Mouse (Mus musculus): ENCODE results near the gene Clcf1. TPM values are rescaled to one million over a fixed set of nuclear protein-coding genes. Genes with fewer than 3 reads are reported as not detected.

Gene Clcf1
- total RNA-seq (2015; ENCODE audit: low replicate concordance) (0.38 TPM in 1 of 2 replicates, not detected in the other), total RNA-seq (2017; ENCODE audit: low replicate concordance) (not detected in 2 replicates)

DNA sequence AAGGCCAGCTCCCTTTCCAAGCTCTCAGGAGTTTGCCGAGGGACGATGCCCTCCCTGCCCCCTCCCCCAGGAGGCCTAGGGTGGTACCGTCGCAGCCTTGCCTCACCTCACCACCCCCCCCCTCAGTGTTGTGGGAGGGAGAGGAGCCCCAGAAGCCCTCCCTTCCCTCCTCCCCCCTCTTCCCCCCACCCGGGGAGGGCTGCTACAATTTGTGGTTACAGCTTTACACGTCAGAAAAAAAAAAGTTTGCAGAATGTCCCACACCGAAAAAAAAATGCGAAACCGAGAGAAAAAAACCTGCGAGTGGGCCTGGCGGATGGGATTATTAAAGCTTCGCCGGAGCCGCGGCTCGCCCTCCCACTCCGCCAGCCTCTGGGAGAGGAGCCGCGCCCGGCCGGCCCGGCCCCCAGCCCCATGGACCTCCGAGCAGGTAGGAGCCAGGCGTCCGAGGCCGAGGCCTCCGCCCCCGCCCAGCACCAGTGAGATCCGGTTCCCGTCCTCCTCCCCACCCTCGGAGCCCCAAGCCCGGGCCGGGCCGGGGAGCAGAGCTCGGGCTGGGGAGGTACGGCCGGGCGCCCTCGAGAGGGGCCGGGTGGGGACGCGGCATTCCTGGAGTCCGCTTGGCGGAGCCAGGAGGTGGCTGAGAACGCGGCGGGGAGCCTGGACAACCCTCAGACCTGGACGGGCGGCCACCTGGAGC, at the start of gene Clcf1, which contains the start of gene AC109138.7:
Clcf1 (plus strand) TSS at position 168 of the 700 bp plus-strand sequence.
AC109138.7 (plus strand) TSS at position 287 of the 700 bp plus-strand sequence.
- no peak for ATAC-seq (replicated peaks; ENCODE audit: low FRiP score, poor library complexity, severe bottlenecking)

DNA sequence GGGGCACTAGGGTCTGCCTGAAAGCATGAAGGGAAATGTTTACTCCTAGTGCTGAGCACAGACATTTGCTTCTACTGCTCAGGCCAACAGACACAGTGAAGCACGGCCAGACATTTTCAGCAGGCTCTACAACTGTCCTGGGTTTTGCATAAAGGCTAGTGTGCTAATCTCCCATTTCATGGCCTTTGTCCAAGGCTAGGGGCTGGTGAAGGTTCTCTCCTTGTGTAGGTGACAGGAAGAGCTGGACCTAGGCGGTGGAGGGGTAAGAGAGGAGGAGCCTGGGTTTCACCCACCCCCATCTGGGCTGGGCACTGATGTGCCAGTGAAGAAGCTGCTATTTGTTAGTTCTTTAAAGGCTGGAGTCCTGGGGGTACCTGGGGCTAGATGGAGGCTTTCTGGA, 49.3 kb upstream of the Clcf1 start:
- ATAC-seq (replicated peaks; ENCODE audit: low FRiP score, poor library complexity, severe bottlenecking) = no peak

DNA sequence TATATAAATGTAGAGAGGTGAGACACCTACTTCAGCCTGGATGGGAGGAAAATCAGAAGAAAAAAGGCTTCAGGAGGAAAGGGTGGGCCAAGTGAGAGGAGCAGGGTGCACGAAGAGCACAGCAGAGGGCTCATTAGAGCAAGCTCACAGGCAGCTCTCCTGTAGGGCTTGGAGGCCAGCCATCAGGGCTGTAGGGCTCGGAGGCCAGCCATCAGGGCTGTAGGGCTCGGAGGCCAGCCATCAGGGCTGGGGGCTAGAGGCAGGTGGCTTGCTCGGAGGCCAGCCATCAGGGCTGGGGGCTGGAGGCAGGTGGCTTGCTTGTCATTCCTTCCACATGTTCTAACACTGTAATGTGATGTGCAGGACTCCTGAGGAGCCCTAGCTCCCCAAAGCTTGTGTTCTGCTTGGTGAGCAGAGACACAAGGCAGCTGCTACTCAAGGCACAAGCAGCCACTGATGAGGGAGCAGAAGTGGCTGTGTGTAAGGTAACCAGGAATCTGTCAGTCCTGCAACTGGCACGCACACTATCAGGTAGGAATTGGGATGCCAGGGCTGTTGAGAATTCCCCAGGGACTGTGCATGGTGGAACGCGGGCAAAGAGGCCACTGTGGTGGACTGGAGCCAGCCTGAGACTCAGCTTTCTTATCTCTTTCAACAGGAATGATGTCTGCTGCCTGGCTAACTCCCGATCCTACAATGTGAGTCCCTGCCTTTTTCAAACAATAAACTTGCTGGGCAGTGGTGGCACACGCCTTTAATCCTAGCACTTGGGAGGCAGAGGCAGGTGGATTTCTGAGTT, 47.2 kb upstream of the Clcf1 start:
- ATAC-seq (replicated peaks; ENCODE audit: low FRiP score, poor library complexity, severe bottlenecking) = no peak

DNA sequence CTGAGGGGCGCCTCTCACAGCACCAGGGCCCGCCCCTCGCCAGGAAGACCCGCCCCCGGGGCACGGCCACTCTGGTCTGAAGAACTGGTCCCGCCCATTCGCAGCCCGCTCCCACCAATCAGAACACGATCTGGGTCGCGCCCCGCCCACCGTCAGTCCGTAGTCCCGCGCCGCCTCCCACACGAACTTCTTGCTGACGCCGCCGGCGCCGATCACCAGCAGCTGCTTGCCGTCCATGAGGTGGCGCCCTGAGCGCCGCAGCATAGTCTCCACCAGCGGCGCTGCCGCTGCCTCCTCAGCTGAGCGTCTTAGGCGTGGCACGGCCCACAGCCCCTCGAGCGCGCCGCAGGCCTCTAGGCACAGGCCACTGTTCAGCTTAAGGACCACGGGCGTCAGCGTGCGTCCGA, 44.7 kb upstream of the Clcf1 start:
- ATAC-seq (replicated peaks; ENCODE audit: low FRiP score, poor library complexity, severe bottlenecking) = peak; percentile 94

DNA sequence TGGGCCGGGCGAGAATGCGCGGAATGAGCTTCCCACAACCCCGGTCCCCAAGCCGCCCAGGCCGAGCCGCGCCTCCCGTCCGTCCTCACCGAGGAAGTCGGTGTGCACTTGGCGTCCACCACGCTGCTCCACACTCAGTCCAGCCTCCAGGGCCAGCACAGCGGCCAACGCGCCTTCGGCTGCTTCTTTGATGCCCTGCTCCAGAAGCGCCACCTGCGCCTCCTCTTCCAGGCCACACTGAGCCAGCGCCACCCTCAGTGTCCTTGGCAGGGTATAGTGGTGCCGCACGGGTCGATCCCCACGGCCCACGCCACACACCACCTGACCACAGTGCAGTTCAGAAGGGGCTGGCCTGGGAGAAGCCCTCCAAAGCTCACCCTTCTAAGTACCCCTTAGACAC, 44.2 kb upstream of the Clcf1 start:
- ATAC-seq (replicated peaks; ENCODE audit: low FRiP score, poor library complexity, severe bottlenecking) = no peak; the same call in 1 of the 2 replicates

DNA sequence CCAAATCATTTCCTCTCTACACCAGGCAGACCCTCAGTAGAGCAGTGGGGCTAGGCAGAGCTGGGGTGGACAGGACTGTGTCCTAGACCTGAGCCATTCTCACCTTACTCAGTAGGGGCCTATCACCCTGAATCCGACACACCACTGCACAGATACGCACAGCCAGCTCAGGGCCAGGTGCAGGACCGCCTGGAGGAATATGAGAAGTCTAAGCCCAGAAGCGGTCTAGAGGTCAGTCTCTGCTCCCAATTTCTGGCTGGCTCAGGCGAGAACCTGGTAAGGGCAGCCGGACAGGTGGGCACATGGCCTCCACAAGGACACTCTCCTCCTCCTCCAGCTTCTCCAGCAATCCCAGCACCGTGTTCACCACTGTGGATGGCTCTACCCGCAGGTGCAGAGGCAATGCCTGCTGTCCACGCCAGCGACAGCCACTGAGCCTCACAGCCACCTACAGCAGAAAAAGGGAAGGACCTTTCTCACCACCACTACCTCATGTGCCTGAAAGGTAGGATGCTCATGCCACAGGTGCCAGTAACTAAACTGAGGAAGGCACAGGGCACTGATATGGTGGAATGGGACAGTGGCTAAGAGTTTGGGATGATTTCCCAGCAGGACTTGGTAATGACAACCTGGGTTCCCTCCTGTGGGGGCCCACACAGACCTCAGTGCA, 43.2 kb upstream of the Clcf1 start:
- no peak for ATAC-seq (replicated peaks; ENCODE audit: low FRiP score, poor library complexity, severe bottlenecking)

DNA sequence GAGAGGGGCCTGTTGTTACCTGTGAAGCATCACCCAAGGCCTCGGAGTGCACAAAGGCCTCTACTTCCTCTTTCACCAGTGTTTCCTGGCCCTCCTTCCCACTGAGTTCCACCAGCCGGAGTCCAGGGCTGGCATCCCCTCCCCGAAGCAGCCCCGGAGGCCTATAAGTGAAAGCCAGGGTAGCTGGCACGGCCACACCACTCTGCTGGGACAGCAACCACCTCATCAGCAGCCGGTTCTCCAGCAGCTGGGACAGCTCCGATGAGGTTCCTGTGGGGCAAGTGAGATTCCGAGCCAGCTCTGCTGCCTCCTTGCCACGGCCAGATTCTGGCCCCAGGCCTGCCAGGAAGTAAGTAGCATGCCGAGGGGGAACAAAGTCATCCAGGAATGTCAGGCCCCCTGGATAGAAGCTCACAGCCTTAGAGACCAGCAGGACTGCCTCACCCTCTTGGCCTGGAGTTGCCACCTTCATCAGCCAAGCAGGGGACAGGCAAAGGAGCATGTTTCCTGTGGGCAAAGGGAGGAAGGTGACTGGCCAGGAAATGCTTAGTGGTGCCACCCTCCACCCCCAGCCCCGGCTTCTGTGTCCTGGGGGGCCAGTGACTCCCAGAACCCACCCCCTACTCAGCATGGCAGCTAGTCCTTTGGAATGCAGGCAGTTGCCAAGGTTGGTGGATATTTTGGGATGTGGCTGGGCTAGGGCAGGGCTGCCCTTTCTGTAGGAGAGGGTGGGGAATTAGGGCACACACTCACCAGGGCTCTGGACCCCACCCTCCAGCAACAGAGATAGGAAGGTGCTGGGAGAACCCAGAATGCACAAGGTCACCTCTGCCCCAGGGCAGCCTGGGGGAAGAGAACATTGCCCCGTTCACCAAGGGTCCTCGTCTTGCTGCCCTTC, 42.4 kb upstream of the Clcf1 start:
- no peak for ATAC-seq (replicated peaks; ENCODE audit: low FRiP score, poor library complexity, severe bottlenecking)

DNA sequence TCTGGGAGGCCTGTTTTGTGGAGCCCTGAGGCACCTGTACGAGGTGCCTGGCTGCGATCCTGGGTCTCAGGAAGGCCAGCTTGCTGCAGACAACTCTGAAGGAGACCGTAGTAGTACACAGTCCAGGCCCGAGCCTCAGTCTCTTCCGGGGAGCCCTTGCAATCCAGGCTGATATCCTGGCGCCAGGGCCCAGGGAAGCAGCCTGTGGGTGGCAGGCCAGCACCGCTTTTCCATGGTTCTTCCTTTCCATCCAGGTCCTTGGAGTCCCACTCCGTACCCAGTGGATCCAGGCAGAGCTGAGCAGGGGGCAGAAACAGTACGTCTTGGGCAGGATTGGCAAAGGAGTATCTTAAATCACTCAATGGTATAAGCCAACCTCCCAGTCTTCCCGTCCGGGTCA, 41.1 kb upstream of the Clcf1 start:
- ATAC-seq (replicated peaks; ENCODE audit: low FRiP score, poor library complexity, severe bottlenecking) = no peak

DNA sequence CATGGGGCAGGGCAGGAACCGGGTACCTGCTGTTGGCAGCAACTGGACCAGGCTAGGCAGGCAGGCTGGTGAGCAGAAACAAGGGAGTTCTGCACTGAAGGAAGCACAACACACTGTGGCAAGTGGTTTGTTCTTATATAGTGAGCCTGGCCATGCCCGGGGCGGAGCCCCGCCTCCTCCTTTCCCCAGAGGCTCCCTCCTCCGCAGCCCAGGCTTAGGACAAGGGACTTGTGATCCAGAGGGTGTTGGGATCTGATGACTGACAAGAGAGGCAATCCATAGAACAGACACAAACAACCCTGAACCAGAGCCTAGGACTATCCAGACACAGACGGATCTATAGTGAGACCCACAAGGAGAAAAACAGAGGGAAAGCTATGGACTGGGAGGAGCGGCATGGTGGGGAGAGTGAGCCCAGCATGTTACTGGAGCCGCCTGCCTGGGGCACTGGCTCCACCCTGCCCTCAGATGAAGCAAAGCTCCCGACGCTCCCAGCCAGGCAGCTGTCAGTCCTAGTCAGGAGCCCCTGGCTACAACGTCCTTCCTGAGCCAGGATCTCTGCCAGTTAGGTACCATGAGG, 38.6 kb upstream of the Clcf1 start, which contains the start of gene Carns1:
Carns1 (minus strand) TSS at position 112 of the 580 bp plus-strand sequence.
- ATAC-seq (replicated peaks; ENCODE audit: low FRiP score, poor library complexity, severe bottlenecking) = no peak

DNA sequence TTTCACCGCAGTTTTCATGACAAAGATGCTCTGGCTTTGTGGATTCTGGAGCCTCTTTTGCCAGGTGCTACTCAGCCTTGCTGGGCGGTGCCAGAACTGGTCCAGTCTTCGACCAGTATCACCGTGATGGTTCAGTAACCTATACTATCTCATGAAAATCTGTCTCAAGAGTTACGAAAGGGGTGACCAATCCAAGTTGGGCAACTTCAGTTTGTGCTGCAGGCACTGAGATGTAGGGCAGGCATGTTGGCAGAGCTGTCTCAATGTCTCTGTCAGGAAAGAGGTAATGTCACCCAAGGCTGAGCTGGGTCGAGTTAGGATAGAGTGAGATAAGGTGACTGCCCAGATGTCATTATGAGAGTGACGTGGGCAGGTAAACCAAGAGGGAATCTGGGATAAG, 33.6 kb upstream of the Clcf1 start:
- no peak for ATAC-seq (replicated peaks; ENCODE audit: low FRiP score, poor library complexity, severe bottlenecking)

DNA sequence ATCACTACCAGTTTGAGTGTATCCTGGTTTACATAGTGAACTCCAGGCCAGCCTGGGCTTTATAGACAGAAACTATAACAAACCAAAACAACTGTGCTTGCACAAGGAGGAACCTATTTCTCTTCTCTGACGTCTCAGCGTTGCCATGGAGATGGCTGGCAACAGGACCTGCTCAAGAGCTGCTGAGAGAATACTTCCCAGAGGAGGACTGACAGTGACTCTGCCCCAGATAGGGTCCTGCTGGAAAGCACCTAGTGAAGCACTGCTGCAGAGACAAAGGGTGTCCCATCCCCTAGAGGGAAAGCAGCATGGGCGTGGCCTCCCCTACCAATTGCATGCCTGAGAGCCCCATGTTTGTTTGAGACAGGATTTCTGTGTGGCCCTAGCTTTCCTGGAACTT, 32.1 kb upstream of the Clcf1 start:
- ATAC-seq (replicated peaks; ENCODE audit: low FRiP score, poor library complexity, severe bottlenecking) = no peak

DNA sequence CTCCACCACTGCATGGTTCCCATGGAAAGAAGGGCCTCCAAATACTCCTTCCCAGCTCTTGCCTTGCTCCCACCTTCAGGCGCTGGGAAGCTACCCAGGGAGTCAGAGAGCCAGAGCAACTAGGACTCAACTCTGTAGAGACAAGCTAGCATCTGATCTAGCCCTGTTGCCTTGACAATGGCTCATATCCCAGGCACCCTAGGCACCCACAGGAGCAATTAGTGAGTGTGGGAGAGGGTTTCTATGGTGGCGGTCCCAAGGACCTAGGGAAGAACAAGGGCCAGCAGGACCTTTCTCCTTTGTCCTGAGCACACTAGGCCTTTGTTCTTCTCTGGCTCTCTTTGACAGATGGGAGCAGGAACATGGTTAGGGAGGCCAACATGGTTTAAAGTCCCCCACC, 30.3 kb upstream of the Clcf1 start:
- ATAC-seq (replicated peaks; ENCODE audit: low FRiP score, poor library complexity, severe bottlenecking) = no peak

DNA sequence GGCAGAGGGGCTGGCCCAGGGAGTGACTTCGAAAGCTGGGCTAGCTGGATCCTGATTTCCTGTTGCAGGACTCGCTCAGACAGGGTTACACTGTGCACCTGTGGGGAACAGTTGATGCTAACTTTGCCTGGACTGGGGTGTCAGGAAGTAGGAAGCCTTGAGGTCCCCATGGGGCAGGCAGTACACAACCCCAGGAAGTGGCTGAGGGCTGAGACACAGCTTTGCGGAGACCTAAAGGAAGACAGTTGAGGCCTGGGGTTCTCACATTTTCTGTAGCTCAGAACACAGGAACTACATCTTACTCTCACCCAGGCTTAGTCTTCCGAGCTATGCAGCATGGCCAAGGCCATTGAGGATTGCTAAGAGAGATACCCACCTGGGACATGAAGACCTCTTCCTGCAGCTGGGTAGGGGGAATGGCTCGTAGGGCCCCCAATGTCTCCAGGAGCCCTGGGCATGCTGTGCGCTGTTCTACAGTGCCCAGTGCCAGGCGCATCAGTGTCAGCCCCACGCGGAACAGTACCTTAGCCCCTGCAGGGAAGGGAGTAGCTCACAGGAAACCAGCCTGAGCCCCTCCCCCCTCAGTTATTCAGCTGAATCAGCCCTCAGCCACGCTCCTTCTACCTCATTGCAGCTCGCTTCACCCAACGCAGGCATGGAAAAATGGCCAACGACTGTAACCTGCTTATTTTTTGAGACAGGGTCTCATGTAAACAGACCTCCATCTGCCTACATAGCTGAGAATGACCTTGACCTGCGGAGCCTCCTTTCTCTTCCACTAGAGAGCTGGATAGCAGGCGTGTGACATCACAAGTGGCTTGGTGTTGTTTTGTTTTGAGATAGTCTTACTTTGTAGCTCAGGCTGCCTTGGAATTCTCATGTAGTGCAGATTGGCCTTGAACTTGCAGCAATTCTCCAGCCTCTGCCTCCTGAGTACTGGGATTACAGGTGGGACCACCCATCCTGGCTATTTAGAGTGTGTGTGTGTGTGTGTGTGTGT, 28.8 kb upstream of the Clcf1 start:
- no peak for ATAC-seq (replicated peaks; ENCODE audit: low FRiP score, poor library complexity, severe bottlenecking)

DNA sequence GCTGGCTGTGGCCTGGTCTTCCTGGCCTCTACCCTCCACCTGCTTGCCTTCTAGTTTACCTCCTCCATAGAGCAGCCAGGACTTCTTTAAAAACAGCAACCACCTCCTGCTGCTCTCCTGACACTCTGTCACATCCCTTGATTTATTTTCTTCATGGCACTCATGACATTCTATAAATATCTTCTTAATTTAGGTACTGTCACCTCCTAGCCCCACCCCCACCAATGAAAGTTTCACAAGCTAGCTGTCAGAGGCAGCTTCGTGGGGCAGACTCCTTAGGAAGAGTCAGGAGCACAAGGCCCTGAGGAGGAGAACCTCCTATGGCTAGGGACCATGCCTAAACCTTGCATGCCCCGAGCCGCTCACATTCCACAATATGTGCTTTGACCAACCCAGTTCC, 26.7 kb upstream of the Clcf1 start:
- ATAC-seq (replicated peaks; ENCODE audit: low FRiP score, poor library complexity, severe bottlenecking) = no peak

DNA sequence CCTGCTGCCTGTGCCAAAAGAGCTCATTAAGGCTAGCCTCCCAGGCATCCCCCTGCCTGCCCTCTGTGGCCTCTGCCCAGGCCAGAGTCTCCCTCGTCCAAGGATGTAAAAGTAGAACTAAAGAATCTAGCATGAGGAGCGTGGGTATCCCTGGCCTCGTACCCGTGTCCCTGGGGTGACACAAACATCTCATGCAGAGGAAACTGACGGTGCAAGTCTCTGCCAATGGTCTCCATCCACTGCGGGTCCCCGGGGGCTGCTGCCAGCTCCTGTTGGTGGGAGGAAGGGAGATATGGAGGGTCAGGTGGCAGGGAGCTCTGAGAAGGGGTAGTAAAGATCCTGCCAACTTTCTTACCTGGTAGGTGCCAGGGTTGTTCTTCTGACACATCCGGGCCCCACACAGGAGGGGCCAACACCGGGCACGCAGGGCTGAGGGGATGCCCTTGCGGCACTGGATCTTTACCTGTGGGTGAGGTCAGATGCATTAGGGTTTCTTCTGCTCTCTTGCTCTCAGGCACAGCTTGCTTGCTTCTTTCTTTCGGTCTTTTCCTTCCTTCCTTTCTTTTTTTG, 24.9 kb upstream of the Clcf1 start:
- ATAC-seq (replicated peaks; ENCODE audit: low FRiP score, poor library complexity, severe bottlenecking) = no peak

DNA sequence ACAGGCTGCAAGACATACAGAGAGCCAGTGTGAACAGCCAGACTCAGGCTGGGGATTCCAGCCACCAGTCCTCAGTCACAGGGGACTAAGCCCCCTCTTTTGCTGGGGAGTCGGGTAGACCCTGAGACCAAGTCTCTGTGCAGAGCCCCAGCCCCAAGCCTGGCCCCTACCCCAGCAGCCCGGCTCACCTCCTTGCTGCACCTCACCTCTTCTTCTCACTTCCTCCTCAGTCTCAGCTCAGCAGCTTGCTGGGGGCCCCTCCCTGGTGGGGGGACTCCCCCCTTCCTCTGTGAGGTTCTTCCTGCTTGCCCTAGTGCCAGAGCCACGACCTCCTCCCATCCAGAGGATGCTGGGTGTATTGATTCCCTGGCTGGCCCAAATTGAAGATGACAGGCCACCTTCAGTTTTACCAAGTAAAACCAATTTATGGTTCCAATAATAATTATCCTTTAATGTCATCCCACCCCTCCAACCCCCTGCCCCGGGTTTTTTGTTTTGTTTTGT, 23.2 kb upstream of the Clcf1 start, which contains the start of gene Tbc1d10c:
Tbc1d10c (minus strand) TSS at position 454 of the 504 bp plus-strand sequence.
- ATAC-seq (replicated peaks; ENCODE audit: low FRiP score, poor library complexity, severe bottlenecking) = no peak

DNA sequence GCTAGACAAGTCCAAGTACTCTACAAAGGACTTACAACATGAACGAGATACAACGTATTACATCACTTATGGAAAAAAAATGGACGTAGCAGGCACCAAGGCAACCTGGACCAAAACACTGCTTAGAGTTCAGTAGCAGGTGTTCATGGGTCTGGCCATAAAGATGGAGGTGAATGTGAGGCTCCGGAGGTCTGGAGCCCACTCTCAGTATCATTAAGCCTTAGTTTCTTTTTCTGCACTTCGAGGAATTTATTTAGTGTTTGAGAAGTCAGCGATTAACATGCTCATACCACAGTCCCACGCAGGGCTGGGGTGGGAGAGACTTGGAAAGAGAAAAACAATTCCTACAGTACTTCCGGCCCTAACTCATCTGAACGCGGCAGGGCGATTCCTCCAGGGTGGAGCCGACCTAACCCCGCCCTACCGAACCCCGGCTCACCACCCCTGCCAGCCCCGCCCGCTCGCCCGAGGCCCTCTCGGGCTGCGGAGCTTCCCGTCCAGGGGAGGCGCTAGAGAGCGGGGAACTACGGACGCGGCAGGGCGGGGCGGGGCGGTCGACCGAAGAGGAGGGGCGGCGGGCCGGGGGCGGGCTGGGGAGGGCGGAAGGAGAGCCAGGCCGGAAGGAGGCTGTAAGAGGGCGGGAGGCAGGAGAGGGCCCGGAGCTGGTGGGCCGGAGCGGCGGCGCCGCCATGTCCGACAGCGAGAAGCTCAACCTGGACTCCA, 22.3 kb upstream of the Clcf1 start, which contains the start of gene Ppp1ca:
Ppp1ca (plus strand) TSS at position 538 of the 723 bp plus-strand sequence.
- peak; percentile 90 for ATAC-seq (replicated peaks; ENCODE audit: low FRiP score, poor library complexity, severe bottlenecking)
